Mouse (Mus musculus): ENCODE data around the gene Cyb5r3. TPM values are rescaled to one million over a fixed set of nuclear protein-coding genes. Genes with fewer than 3 reads are reported as not detected.

Gene Cyb5r3
- total and polyA plus RNA-seq, 2 experiments from 2014 or later = 117 to 166 TPM

- DNase-seq (ENCODE audit: low spot score) = no peak
- TF ChIP-seq EP300 (IDR thresholded peaks at IDR 0.05; ENCODE audit: low read depth) (no peak), CTCF (IDR thresholded peaks at IDR 0.05; ENCODE audit: low read depth) (no peak)
- WGBS = 13% methylated on average over 10 of the region's 10 CpGs
- Histone ChIP-seq H3K36me3 (replicated peaks; ENCODE audit: control insufficient read depth, insufficient read depth, low read length) (no peaks in the 10 kb centered on the region), H3K27me3 (ENCODE audit: control insufficient read depth, insufficient read depth, low read length) (no peaks in the 10 kb centered on the region), H3K27ac (ENCODE audit: low read depth) (no peak overlapping the region), H3K9ac (replicated peaks; ENCODE audit: low read depth, low read length) (0 out of 2 replicates have a peak overlapping the region, but pooled peaks have one; percentile 28), H3K4me2 (ENCODE audit: low read depth, low read length) (peak overlapping the region; percentile 59), H3K4me3 (ENCODE audit: low read depth, low read length) (peak overlapping the region; percentile 29), H3K4me1 (ENCODE audit: control insufficient read depth, insufficient read depth) (0 out of 2 replicates have a peak, but pooled peaks cover 5% of the 10 kb centered on the region), H3K9me3 (replicated peaks; ENCODE audit: control insufficient read depth, low read length) (no peaks in the 10 kb centered on the region)
- no peak for ATAC-seq (ENCODE audit: insufficient read depth, low read depth)
Measured at GRCm38 (mm10) chr15:83209719-83210118, 37.3 kb upstream of the Cyb5r3 start.

- no peaks in the 10 kb centered on the region for H3K9me3 ChIP-seq (replicated peaks; ENCODE audit: control insufficient read depth, low read length)
- 44% methylated on average over 4 of the region's 4 CpGs for WGBS
- DNase-seq (ENCODE audit: low spot score) = no peak
- no peaks in the 10 kb centered on the region for H3K27me3 ChIP-seq (ENCODE audit: control insufficient read depth, insufficient read depth, low read length)
- TF ChIP-seq EP300 (IDR thresholded peaks at IDR 0.05; ENCODE audit: low read depth) = no peak
- TF ChIP-seq CTCF (IDR thresholded peaks at IDR 0.05; ENCODE audit: low read depth) = no peak
- H3K4me1 ChIP-seq (ENCODE audit: control insufficient read depth, insufficient read depth) = 0 out of 2 replicates have a peak, but pooled peaks cover 5% of the 10 kb centered on the region
- H3K4me2 ChIP-seq (ENCODE audit: low read depth, low read length) = peak overlapping the region; percentile 59
- H3K9ac ChIP-seq (replicated peaks; ENCODE audit: low read depth, low read length) = no peak overlapping the region
- no peak for ATAC-seq (ENCODE audit: insufficient read depth, low read depth)
- H3K27ac ChIP-seq (ENCODE audit: low read depth) = no peak overlapping the region
- peak overlapping the region; percentile 29; the same call in 1 of the 2 replicates for H3K4me3 ChIP-seq (ENCODE audit: low read depth, low read length)
- no peaks in the 10 kb centered on the region for H3K36me3 ChIP-seq (replicated peaks; ENCODE audit: control insufficient read depth, insufficient read depth, low read length)
Measured at GRCm38 (mm10) chr15:83209092-83209695, 36.8 kb upstream of the Cyb5r3 start.

GRCm38 (mm10) chr15:83204731-83205451 lies 32.5 kb upstream of the Cyb5r3 start:
- H3K4me2 ChIP-seq (ENCODE audit: low read depth, low read length) = peak overlapping the region; percentile 36; the same call in 1 of the 2 replicates

GRCm38 (mm10) chr15:83202412-83202811 lies 30.0 kb upstream of the Cyb5r3 start:
- Histone ChIP-seq H3K9me3 (replicated peaks; ENCODE audit: control insufficient read depth, low read length) (no peaks in the 10 kb centered on the region), H3K27me3 (ENCODE audit: control insufficient read depth, insufficient read depth, low read length) (no peaks in the 10 kb centered on the region), H3K4me1 (ENCODE audit: control insufficient read depth, insufficient read depth) (no peaks in the 10 kb centered on the region), H3K27ac (ENCODE audit: low read depth) (no peak overlapping the region), H3K36me3 (replicated peaks; ENCODE audit: control insufficient read depth, insufficient read depth, low read length) (no peaks in the 10 kb centered on the region), H3K9ac (replicated peaks; ENCODE audit: low read depth, low read length) (no peak overlapping the region), H3K4me3 (ENCODE audit: low read depth, low read length) (no peak overlapping the region), H3K4me2 (ENCODE audit: low read depth, low read length) (no peak overlapping the region)
- ATAC-seq (ENCODE audit: insufficient read depth, low read depth) (no peak), DNase-seq (ENCODE audit: low spot score) (no peak)
- WGBS = 50% methylated on average over 4 of the region's 4 CpGs
- TF ChIP-seq CTCF (IDR thresholded peaks at IDR 0.05; ENCODE audit: low read depth) (no peak), EP300 (IDR thresholded peaks at IDR 0.05; ENCODE audit: low read depth) (no peak)

More at GRCm38 (mm10) chr15:83204731-83205451, 32.5 kb upstream of the Cyb5r3 start:
- peak; percentile 75 for TF ChIP-seq CTCF (IDR thresholded peaks at IDR 0.05; ENCODE audit: low read depth)
- TF ChIP-seq EP300 (IDR thresholded peaks at IDR 0.05; ENCODE audit: low read depth) = no peak
- 0 out of 2 replicates have a peak, but pooled peaks cover 3% of the 10 kb centered on the region for H3K4me1 ChIP-seq (ENCODE audit: control insufficient read depth, insufficient read depth)
- WGBS = 30% methylated on average over 10 of the region's 10 CpGs
- DNase-seq (ENCODE audit: low spot score) = peak; percentile 47
- H3K36me3 ChIP-seq (replicated peaks; ENCODE audit: control insufficient read depth, insufficient read depth, low read length) = no peaks in the 10 kb centered on the region
- peak overlapping the region; percentile 12; the same call in 1 of the 2 replicates for H3K4me3 ChIP-seq (ENCODE audit: low read depth, low read length)
- H3K9me3 ChIP-seq (replicated peaks; ENCODE audit: control insufficient read depth, low read length) = no peaks in the 10 kb centered on the region
- H3K27me3 ChIP-seq (ENCODE audit: control insufficient read depth, insufficient read depth, low read length) = no peaks in the 10 kb centered on the region
- H3K27ac ChIP-seq (ENCODE audit: low read depth) = no peak overlapping the region
- ATAC-seq (ENCODE audit: insufficient read depth, low read depth) = peak; percentile 41; the same call in 1 of the 2 replicates
- H3K9ac ChIP-seq (replicated peaks; ENCODE audit: low read depth, low read length) = no peak overlapping the region

- Histone ChIP-seq H3K9me3 (replicated peaks; ENCODE audit: control insufficient read depth, low read length) (no peaks in the 10 kb centered on the region), H3K27me3 (ENCODE audit: control insufficient read depth, insufficient read depth, low read length) (no peaks in the 10 kb centered on the region), H3K27ac (ENCODE audit: low read depth) (no peak overlapping the region), H3K4me3 (ENCODE audit: low read depth, low read length) (no peak overlapping the region), H3K9ac (replicated peaks; ENCODE audit: low read depth, low read length) (no peak overlapping the region), H3K4me2 (ENCODE audit: low read depth, low read length) (no peak overlapping the region), H3K36me3 (replicated peaks; ENCODE audit: control insufficient read depth, insufficient read depth, low read length) (no peaks in the 10 kb centered on the region), H3K4me1 (ENCODE audit: control insufficient read depth, insufficient read depth) (no peaks in the 10 kb centered on the region)
- no peak for ATAC-seq (ENCODE audit: insufficient read depth, low read depth)
- WGBS = 92% methylated on average over 4 of the region's 4 CpGs
- TF ChIP-seq EP300 (IDR thresholded peaks at IDR 0.05; ENCODE audit: low read depth) (no peak), CTCF (IDR thresholded peaks at IDR 0.05; ENCODE audit: low read depth) (no peak)
- no peak for DNase-seq (ENCODE audit: low spot score)
Measured at GRCm38 (mm10) chr15:83193413-83193812, 21.0 kb upstream of the Cyb5r3 start.
